Mouse (Mus musculus) cerebellum, adult 11 months (tissue): ENCODE measurements at regions not wholly inside any gene's neighbourhood (a gene's known extent, or its start where the extent isn't known, plus 50 kb on each side); places are given as distances from the start of the nearest gene placed in this dataset.
A peak's percentile ranks its signal among the peaks of the same experiment; 100 is the strongest.
"Not testable (repeated sequence)": the region's sequence is repeated elsewhere in the genome, so short reads cannot be mapped to it uniquely, and the experiment has no call there.

Source experiments
- DNase-seq: peaks from one replicate; pipeline ENCODE4 v3.0.0; 2022

DNA sequence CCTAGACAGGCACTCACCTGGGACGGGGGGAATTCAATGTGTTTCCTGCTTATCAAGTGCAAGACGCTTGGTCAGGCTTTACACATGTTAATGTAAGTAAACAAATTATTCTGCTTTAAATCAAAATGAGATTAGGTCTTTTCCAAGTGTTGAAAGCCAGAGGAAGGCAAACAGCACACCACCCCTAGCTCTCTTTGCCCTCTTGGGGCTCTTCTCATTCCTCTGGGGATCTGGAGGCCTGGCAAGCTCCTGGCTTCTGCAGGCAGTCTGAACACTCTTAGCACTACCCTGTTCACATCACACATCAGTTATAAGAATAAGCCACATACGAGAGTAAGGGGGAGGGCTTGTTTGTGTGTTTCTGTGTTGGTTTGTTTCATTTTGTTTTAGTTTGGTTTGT, 142.8 kb upstream of the Hes1 start:
- no peak for DNase-seq

- not testable (repeated sequence) for DNase-seq
Measured at GRCm38 (mm10) chr16:29927276-29927675, 136.9 kb upstream of the Hes1 start.

DNA sequence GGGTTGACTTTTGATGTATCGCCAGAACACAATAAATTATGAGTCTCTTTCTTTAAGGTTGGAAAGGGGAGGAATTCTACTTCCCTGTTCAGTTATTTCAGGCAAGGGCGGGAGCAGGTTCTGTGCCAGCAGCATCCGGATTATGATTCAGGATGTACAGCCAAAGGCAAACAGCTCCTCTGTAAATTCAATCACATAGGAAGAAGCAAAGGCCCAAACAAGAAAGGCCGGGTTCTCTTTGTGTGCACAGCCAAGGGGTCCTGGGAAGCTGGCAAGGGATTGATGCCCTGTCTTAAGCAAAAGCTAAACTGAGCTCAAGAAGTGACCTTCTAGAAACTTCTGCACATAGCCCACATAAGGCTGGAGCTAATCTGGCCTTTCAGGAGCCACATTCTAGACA, 135.9 kb upstream of the Hes1 start:
- DNase-seq, result no peak

GRCm38 (mm10) chr16:29931746-29932351, 132.3 kb upstream of the Hes1 start:
- DNase-seq, result no peak

DNA sequence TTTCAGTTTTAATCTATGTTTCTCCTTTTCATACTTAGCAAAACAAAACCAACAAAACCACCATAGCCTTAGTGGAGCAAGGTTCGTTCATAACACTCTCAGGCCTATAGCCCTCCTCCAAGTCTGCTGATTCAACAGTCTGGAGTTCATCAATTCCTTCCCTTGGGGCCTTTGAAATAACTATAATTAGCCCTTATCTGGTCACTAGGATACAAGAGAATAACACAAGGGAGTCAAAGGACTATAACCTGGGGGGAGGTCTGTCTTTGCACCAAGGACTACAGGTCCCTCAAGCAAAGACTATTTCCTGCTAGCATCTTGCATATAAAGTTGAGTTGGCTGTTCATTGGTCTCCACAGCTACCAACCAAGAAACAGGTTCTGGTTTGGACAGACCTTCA, 129.5 kb upstream of the Hes1 start:
- DNase-seq, result no peak

- DNase-seq, result no peak
Measured at GRCm38 (mm10) chr16:29938700-29939099, 125.5 kb upstream of the Hes1 start.

DNA sequence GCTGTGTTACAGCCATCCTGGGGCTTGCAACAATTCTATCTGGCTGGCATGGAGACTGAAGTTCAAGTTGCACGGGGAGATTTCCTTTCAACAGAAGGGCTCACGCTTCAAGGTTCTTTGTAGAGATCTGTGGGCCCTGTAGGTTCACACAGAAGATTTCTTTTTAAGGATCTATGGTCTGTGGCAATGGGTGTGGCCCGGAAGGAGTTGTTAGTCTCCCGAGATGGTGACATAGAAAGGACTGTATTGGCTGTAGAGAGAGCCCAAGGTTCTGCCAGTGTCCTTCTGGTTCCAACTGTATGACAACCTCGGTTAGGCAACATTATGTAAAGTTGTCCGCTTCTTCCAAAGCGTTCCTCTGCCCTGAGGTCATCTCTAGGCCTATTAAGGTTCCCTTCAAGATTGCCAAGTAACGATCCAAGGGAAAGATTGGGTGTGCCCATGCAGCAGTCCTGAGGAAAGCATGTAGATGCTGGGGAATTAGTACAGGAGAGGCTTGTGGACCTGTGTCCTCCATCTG, 124.8 kb upstream of the Hes1 start:
- DNase-seq, result no peak

GRCm38 (mm10) chr16:29939869-29940707, 124.1 kb upstream of the Hes1 start:
- no peak for DNase-seq

- no peak for DNase-seq
Measured at GRCm38 (mm10) chr16:29942111-29942510, 122.1 kb upstream of the Hes1 start.

- peak; percentile 22 for DNase-seq
Measured at GRCm38 (mm10) chr16:29943963-29944860, 120.0 kb upstream of the Hes1 start.

- no peak for DNase-seq
Measured at GRCm38 (mm10) chr16:29944966-29945365, 119.2 kb upstream of the Hes1 start.

- DNase-seq, result no peak
Measured at GRCm38 (mm10) chr16:29945376-29945890, 118.8 kb upstream of the Hes1 start.

- peak; percentile 49 for DNase-seq
Measured at GRCm38 (mm10) chr16:29945891-29946598, 118.1 kb upstream of the Hes1 start.

GRCm38 (mm10) chr16:29946966-29947365, 117.2 kb upstream of the Hes1 start:
- DNase-seq, result no peak

- no peak for DNase-seq
Measured at GRCm38 (mm10) chr16:29947670-29948069, 116.5 kb upstream of the Hes1 start.

DNA sequence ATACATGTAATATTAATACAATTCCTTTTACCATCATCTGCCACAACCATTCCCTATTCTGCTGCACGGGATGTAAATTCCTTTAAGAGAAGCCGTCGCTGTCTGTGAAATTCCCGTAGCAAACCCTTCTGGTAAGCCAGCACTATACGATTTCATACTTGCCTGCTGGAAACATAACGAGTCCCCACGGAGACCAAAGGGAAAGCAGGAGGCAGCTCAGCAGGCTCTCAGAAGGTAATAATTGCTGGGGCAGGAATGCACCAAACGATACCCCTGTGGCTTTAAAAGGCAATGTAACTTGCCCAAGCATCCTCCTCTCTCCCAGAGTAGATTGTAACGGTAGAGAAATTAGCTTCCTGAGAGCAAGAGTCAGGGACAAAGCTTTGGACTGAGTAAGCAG, 114.0 kb upstream of the Hes1 start:
- no peak for DNase-seq

DNA sequence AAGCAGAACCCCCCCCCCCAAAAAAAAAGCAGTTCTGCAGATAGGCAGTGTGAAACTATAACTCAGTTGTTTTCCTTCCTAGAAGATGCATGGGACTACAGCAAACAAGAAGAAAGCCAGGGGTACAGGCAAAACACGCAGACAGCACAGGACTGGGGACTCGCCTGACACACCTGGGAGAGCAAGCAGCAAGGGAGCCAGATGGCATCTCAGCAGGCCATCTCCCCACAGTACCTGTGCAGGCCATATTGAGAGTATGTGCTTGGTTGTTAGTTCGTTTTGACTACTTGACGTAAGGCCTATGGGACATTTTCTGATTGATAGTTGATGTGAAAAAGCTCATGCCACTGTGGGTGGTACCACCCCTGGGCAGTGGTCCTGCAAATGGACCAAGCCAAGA, 113.4 kb upstream of the Hes1 start:
- DNase-seq, result peak; percentile 45

DNA sequence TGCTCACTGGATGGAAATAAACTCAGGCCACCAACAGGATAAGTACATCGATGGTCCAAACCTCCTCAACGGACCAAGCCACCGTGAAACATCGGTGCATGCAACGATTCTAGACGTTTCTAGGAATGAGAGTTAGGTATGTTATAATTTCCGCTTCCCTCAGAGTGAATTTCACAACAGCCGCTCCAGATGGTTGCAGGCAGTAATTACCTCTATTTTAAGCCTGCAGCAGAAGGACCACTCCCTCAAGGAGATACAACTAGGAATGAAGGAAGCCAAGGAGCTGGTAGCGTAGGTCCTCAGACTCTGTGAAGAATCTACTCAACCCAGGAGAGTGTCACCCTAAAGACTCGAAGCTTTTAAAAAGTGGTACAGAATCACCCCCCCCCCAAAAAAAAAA, 109.5 kb upstream of the Hes1 start:
- no peak for DNase-seq

DNA sequence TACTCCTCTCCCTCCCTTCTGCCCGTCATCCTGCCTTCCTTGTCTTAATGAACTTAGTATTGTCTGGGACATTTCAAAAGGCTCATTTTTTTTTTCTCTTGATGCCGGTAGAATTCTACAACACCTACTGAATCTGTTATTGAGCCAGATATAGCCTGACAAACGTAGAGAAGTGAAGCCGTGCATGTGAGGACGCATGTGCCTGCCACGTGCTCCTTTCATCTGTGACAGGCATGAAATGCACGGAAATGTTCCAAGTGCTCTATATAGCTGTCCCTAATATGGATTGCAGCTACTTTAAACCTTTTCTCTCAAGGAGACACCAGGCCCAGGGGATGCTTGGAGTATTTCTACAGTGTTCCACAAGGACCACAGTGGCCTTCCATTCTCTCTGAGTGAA, 107.3 kb upstream of the Hes1 start:
- DNase-seq, result no peak

DNA sequence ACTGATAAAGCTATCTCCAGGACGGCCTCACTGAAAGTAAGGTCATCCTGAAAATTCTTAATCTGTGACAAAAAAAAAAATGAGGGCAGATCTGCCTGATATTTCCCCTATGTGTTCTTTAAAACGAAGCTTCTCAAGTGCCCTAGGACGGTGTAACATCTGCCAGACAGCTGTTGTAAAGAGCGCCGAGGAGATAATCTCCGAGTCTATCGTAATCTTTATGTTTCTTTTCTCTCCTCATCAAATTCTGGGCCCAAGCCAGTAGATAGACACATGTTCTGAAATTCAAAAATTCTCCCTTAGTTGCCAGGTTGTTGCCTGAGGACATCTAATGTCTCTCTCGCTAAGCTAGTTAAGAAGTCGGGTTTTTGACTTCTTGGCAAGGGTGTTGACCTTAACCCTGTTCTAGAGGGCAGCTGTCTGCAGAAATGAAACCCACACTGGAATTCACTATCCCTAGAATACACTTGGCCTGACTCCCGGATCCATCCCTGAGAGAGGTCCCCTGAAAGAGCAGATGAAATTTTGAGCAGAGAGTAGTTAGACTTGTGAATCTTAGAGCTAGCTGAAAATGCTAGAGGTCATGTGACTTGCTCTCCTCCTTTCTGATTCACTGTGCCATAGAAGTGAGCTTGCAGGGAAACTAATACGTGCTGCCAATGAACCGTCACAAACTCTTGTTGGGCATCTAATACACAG, 104.1 kb upstream of the Hes1 start:
- DNase-seq, result no peak

DNA sequence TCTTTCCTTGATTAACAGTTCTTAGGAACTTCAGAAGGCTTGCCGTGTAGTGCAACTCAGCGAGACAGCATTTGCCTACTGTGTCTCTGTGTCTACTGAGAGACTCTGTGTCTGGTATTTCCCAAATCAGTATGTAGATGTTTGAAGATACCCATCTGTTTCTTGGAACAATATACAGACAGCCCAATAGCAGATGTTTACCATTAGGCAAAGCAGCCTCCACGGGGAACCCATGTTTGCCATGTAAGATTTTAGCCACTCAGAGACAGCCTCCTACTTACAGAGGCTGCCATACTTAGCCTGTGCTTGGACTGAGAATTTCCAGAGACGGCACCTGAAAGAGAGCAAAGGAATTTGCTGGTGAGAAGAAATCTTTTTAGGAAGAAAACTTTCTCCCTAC, 100.9 kb upstream of the Hes1 start:
- no peak for DNase-seq

GRCm38 (mm10) chr16:29964563-29964962, 99.6 kb upstream of the Hes1 start:
- no peak for DNase-seq
